Mouse (Mus musculus): ENCODE data around the gene Glrx. TPM values are rescaled to one million over a fixed set of nuclear protein-coding genes. Genes with fewer than 3 reads are reported as not detected.

The Glrx gene
- polyA plus RNA-seq, 1 experiment from 2014 or later = 22.9 TPM

DNA sequence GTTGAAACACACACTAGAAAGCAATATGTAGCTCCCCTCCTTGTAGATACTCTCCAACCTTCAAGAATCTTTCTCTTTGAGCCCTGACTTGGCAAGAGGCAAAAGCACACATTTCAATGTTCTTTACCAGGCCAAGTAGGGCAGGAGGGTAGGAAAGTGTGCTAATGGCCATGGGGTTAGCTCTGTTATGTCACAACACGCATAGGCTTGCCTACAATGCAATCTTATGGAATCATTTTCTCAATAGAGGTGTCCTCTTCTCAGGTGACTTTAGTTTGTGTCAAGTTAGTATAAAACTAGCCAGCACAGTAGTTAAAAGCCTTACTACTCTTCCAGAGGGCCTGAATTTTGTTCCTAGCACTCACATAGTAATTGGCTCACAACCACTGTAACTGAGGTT lies 9.0 kb upstream of the Glrx start:
- Histone ChIP-seq H3K27ac (ENCODE audit: low read depth, low read length) (no peak overlapping the region), H3K9ac (ENCODE audit: low read length) (no peak overlapping the region), H3K9me3 (ENCODE audit: control insufficient read depth, low read length) (no peaks in the 10 kb centered on the region), H3K27me3 (ENCODE audit: control insufficient read depth, insufficient read depth, low read length) (no peaks in the 10 kb centered on the region), H3K4me3 (ENCODE audit: low read depth, low read length) (no peak overlapping the region), H3K36me3 (ENCODE audit: control insufficient read depth, insufficient read depth, low read length) (no peaks in the 10 kb centered on the region), H3K4me2 (ENCODE audit: low read depth, low read length, severe bottlenecking) (no peak overlapping the region), H3K4me1 (replicated peaks; ENCODE audit: control insufficient read depth, insufficient read depth, low read length) (no peaks in the 10 kb centered on the region)
- 94% methylated on average over 1 of the region's 1 CpGs for WGBS
- ATAC-seq (replicated peaks; ENCODE audit: low FRiP score) = no peak
- DNase-seq (ENCODE audit: low spot score) = no peak

DNA sequence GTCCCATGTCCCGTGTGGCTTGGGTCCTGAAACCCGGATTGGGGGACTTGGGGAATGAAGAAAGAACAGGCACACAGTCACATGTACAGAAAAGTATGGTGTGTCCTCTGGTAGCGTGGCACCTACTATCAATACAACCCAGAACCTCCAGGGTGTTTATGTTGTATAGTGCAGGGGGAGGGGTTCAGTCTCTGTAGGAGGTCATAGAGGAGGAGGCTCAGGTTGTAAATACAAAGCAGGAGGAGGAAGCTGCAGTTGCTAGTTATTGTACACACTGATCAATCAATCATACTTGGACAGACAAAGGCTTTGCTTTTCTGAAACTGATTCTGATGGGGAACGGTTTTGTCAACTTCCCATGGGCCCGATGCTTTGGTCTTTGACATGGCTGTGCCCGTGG lies 8.0 kb upstream of the Glrx start:
- Histone ChIP-seq H3K4me2 (ENCODE audit: low read depth, low read length, severe bottlenecking) (no peak overlapping the region), H3K27me3 (ENCODE audit: control insufficient read depth, insufficient read depth, low read length) (no peaks in the 10 kb centered on the region)
- 86% methylated on average over 6 of the region's 6 CpGs for WGBS

DNA sequence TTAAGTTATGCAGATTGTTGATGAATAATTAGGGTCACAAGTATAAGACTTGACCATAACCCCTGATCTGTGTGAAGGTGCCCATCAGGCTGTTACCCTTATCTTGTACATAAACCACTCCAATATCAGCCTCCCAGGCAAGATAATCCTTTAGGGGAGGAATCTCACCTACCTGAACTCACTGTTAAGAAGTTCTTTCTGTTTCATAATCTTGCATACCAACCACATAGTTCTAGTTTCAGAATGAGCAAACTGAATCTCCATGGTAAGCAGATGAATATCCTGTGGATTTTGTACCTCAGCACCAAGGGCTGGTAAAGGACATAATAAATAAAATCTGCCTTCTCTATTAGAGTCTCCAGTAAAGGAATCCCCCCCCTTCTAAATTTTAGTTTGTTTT lies 7.0 kb upstream of the Glrx start:
- Histone ChIP-seq H3K27ac (ENCODE audit: low read depth, low read length) (no peak overlapping the region), H3K9me3 (ENCODE audit: control insufficient read depth, low read length) (no peaks in the 10 kb centered on the region), H3K36me3 (ENCODE audit: control insufficient read depth, insufficient read depth, low read length) (no peaks in the 10 kb centered on the region), H3K9ac (ENCODE audit: low read length) (no peak overlapping the region), H3K27me3 (ENCODE audit: control insufficient read depth, insufficient read depth, low read length) (no peaks in the 10 kb centered on the region), H3K4me2 (ENCODE audit: low read depth, low read length, severe bottlenecking) (no peak overlapping the region), H3K4me1 (replicated peaks; ENCODE audit: control insufficient read depth, insufficient read depth, low read length) (no peaks in the 10 kb centered on the region), H3K4me3 (ENCODE audit: low read depth, low read length) (no peak overlapping the region)
- ATAC-seq (replicated peaks; ENCODE audit: low FRiP score) (no peak), DNase-seq (ENCODE audit: low spot score) (no peak)

More for the DNA sequence above, 8.0 kb upstream of the Glrx start:
- H3K9ac ChIP-seq (ENCODE audit: low read length) = no peak overlapping the region
- H3K36me3 ChIP-seq (ENCODE audit: control insufficient read depth, insufficient read depth, low read length) = no peaks in the 10 kb centered on the region
- no peaks in the 10 kb centered on the region for H3K4me1 ChIP-seq (replicated peaks; ENCODE audit: control insufficient read depth, insufficient read depth, low read length)
- H3K27ac ChIP-seq (ENCODE audit: low read depth, low read length) = no peak overlapping the region
- no peaks in the 10 kb centered on the region for H3K9me3 ChIP-seq (ENCODE audit: control insufficient read depth, low read length)
- H3K4me3 ChIP-seq (ENCODE audit: low read depth, low read length) = no peak overlapping the region
- ATAC-seq (replicated peaks; ENCODE audit: low FRiP score) = no peak
- DNase-seq (ENCODE audit: low spot score) = no peak

DNA sequence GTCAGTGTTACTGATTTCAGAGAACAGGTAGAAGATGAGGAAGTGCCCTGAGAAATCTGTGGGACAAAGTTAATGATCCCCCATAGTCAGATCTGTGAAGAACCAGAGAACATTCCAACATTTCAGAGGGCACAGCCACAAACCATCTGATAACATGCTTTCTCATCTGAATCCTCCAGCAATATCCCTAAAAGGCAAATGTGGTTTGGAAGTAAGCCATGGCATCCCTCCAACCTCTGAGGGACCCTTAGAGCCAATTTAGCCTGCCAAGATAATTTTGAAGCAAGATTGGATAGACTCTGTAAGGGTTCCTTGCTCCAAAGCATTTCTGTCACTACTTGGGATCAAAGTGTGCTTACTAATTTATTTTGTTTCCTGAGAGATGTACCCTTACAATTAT lies 6.2 kb upstream of the Glrx start:
- ATAC-seq (replicated peaks; ENCODE audit: low FRiP score) = no peak

DNA sequence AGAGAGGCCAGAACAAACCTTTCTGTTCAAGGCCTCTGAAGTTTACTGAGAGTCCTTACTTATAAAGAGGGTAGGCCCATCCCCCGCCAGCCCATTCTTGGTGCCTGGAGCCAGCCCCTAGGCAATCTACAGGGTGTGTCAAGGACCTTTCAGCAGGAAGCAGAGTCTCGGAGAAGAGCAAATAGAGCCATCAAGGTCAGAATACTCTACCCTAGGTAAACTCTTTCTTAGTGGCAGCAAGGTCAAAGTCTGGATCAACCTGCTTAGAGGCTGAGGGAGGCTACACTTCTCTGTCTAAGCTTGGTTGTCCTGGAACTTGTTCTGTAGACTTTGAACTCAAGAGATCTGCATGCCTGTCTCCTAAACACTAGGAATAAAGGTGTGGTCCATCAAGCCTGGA lies 4.2 kb upstream of the Glrx start:
- DNase-seq (ENCODE audit: low spot score) = no peak
- no peak overlapping the region for H3K9ac ChIP-seq (ENCODE audit: low read length)
- H3K4me3 ChIP-seq (ENCODE audit: low read depth, low read length) = no peak overlapping the region
- 77% methylated on average over 2 of the region's 2 CpGs for WGBS
- H3K4me1 ChIP-seq (replicated peaks; ENCODE audit: control insufficient read depth, insufficient read depth, low read length) = no peaks in the 10 kb centered on the region
- no peak overlapping the region for H3K27ac ChIP-seq (ENCODE audit: low read depth, low read length)
- no peak overlapping the region for H3K4me2 ChIP-seq (ENCODE audit: low read depth, low read length, severe bottlenecking)
- no peaks in the 10 kb centered on the region for H3K36me3 ChIP-seq (ENCODE audit: control insufficient read depth, insufficient read depth, low read length)
- H3K27me3 ChIP-seq (ENCODE audit: control insufficient read depth, insufficient read depth, low read length) = no peaks in the 10 kb centered on the region
- H3K9me3 ChIP-seq (ENCODE audit: control insufficient read depth, low read length) = no peaks in the 10 kb centered on the region
- ATAC-seq (replicated peaks; ENCODE audit: low FRiP score) = no peak

More for the DNA sequence above, 6.2 kb upstream of the Glrx start:
- DNase-seq (ENCODE audit: low spot score) = no peak
- Histone ChIP-seq H3K4me2 (ENCODE audit: low read depth, low read length, severe bottlenecking) (no peak overlapping the region), H3K36me3 (ENCODE audit: control insufficient read depth, insufficient read depth, low read length) (no peaks in the 10 kb centered on the region), H3K4me3 (ENCODE audit: low read depth, low read length) (no peak overlapping the region), H3K9ac (ENCODE audit: low read length) (no peak overlapping the region), H3K4me1 (replicated peaks; ENCODE audit: control insufficient read depth, insufficient read depth, low read length) (no peaks in the 10 kb centered on the region), H3K27me3 (ENCODE audit: control insufficient read depth, insufficient read depth, low read length) (no peaks in the 10 kb centered on the region), H3K9me3 (ENCODE audit: control insufficient read depth, low read length) (no peaks in the 10 kb centered on the region), H3K27ac (ENCODE audit: low read depth, low read length) (no peak overlapping the region)

DNA sequence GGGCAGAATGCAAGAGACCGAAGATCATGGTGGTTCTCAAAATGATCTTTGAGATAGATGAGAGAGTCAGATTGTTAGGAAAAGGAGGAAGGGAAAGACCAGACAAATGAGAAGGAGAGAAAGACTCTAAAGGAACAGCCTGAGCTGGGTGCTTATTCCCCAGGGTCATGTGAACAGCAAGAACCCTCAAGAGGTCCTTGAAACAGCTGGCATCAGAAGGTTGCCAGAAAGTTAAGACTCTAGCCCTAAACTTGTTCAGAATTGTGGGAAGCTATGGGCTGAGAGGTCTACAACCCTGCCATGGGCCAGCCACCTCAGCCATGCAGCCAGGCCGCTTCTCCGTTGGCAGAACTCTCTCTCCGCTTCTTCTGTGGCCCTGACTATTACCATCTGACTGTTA lies 1.2 kb upstream of the Glrx start:
- 90% methylated on average over 4 of the region's 4 CpGs for WGBS
- no peak overlapping the region for H3K27ac ChIP-seq (ENCODE audit: low read depth, low read length)

DNA sequence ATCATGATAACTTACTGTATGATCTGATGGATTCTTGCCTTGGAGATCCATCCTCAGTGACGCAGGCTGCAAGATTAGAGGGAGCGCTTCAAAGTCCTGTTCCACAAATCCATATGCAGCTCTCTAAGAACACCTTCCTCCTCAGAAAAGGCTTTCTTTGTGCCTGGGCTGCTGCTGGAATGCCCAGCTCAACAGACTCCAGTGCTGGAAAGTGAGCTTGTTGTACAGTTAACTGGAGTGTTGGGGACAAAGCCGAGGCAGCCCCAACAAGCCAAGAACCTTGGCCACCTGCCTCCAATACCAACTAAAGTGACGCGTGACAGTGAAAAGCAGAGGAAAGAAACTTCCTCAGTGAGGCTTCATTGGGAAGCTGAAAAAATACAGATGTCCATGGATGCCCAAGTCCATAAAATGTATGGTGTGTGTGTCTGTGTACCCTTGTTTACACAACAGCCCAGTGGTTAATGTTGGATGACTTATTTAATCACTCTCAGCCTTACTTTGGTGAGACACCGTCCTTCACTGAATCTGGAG lies 1.2 kb downstream of the Glrx start:
- no peaks in the 10 kb centered on the region for H3K9me3 ChIP-seq (ENCODE audit: control insufficient read depth, low read length)
- no peak overlapping the region for H3K9ac ChIP-seq (ENCODE audit: low read length)
- H3K27me3 ChIP-seq (ENCODE audit: control insufficient read depth, insufficient read depth, low read length) = no peaks in the 10 kb centered on the region
- 63% methylated on average over 6 of the region's 6 CpGs for WGBS
- no peaks in the 10 kb centered on the region for H3K4me1 ChIP-seq (replicated peaks; ENCODE audit: control insufficient read depth, insufficient read depth, low read length)
- no peak overlapping the region for H3K27ac ChIP-seq (ENCODE audit: low read depth, low read length)
- H3K4me2 ChIP-seq (ENCODE audit: low read depth, low read length, severe bottlenecking) = peak overlapping the region; percentile 59
- no peaks in the 10 kb centered on the region for H3K36me3 ChIP-seq (ENCODE audit: control insufficient read depth, insufficient read depth, low read length)
- no peak for ATAC-seq (replicated peaks; ENCODE audit: low FRiP score)
- DNase-seq (ENCODE audit: low spot score) = no peak
- H3K4me3 ChIP-seq (ENCODE audit: low read depth, low read length) = peak overlapping the region; percentile 38; the same call in 1 of the 2 replicates

More for the DNA sequence above, 1.2 kb upstream of the Glrx start:
- H3K4me3 ChIP-seq (ENCODE audit: low read depth, low read length) = no peak overlapping the region
- H3K4me2 ChIP-seq (ENCODE audit: low read depth, low read length, severe bottlenecking) = no peak overlapping the region
- no peak overlapping the region for H3K9ac ChIP-seq (ENCODE audit: low read length)
- ATAC-seq (replicated peaks; ENCODE audit: low FRiP score) = no peak
- no peaks in the 10 kb centered on the region for H3K27me3 ChIP-seq (ENCODE audit: control insufficient read depth, insufficient read depth, low read length)
- no peaks in the 10 kb centered on the region for H3K4me1 ChIP-seq (replicated peaks; ENCODE audit: control insufficient read depth, insufficient read depth, low read length)
- H3K9me3 ChIP-seq (ENCODE audit: control insufficient read depth, low read length) = no peaks in the 10 kb centered on the region
- no peaks in the 10 kb centered on the region for H3K36me3 ChIP-seq (ENCODE audit: control insufficient read depth, insufficient read depth, low read length)
- no peak for DNase-seq (ENCODE audit: low spot score)

DNA sequence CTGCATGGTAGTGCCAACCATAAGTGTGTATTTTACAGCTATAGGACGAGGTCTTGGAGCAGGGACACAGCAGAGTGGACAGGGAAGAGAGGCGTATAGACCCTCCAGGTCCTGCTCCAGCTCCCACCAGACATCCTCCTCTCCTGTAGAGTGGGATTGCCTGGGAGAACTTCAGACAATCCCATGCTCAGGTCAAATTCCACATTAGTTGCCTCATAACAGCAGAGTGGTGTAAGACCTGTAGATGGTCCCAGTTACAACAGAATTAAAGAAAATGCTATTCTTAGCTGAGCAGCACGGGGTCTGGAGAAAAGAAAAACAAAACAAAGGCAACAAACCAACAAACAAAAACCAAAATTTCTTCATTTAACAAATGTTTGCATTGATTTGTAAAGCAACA lies 2.3 kb downstream of the Glrx start:
- Histone ChIP-seq H3K9me3 (ENCODE audit: control insufficient read depth, low read length) (no peaks in the 10 kb centered on the region), H3K4me3 (ENCODE audit: low read depth, low read length) (no peak overlapping the region), H3K4me2 (ENCODE audit: low read depth, low read length, severe bottlenecking) (no peak overlapping the region), H3K9ac (ENCODE audit: low read length) (no peak overlapping the region), H3K36me3 (ENCODE audit: control insufficient read depth, insufficient read depth, low read length) (no peaks in the 10 kb centered on the region), H3K27me3 (ENCODE audit: control insufficient read depth, insufficient read depth, low read length) (no peaks in the 10 kb centered on the region), H3K27ac (ENCODE audit: low read depth, low read length) (no peak overlapping the region), H3K4me1 (replicated peaks; ENCODE audit: control insufficient read depth, insufficient read depth, low read length) (no peaks in the 10 kb centered on the region)
- WGBS = 79% methylated on average over 3 of the region's 3 CpGs
- ATAC-seq (replicated peaks; ENCODE audit: low FRiP score) (no peak), DNase-seq (ENCODE audit: low spot score) (no peak)

DNA sequence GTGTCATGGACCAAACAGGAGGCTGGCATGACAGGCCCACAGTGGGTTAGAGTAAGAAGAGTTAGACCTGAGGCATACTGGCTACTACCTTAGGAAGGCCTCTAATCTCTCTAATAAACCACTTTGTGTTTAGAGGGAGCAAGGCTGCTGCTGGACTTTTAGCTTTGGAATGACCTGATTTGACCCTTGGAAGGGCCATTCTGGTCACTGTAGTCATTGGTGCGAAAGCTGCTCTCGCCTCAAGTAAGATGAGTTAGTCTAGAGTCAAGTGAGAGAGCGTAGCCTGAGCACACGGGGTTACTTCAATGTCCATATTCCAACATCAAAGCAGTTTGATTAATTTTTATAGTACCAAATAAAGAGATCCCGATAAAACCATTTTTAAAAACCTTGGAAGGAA lies 3.7 kb downstream of the Glrx start:
- WGBS = 92% methylated on average over 5 of the region's 5 CpGs
- Histone ChIP-seq H3K4me3 (ENCODE audit: low read depth, low read length) (no peak overlapping the region), H3K36me3 (ENCODE audit: control insufficient read depth, insufficient read depth, low read length) (no peaks in the 10 kb centered on the region), H3K9ac (ENCODE audit: low read length) (no peak overlapping the region), H3K27me3 (ENCODE audit: control insufficient read depth, insufficient read depth, low read length) (no peaks in the 10 kb centered on the region), H3K4me2 (ENCODE audit: low read depth, low read length, severe bottlenecking) (no peak overlapping the region), H3K4me1 (replicated peaks; ENCODE audit: control insufficient read depth, insufficient read depth, low read length) (no peaks in the 10 kb centered on the region), H3K9me3 (ENCODE audit: control insufficient read depth, low read length) (no peaks in the 10 kb centered on the region), H3K27ac (ENCODE audit: low read depth, low read length) (no peak overlapping the region)
- no peak for ATAC-seq (replicated peaks; ENCODE audit: low FRiP score)
- no peak for DNase-seq (ENCODE audit: low spot score)
